Mouse (Mus musculus): ENCODE data around the gene Mtfr2.

- TF ChIP-seq POLR2A (IDR thresholded peaks at IDR 0.05; ENCODE audit: control insufficient read depth, extremely low read depth, insufficient read depth, low read length, poor library complexity) (no peak), CTCF (IDR thresholded peaks at IDR 0.05; ENCODE audit: borderline replicate concordance, control insufficient read depth, extremely low read depth, insufficient read depth, low read length, poor library complexity) (no peak)
Measured at GRCm38 (mm10) chr10:20402941-20403340, 55.4 kb downstream of the Mtfr2 start.
